32 mouse cellular contexts compared by ENCODE assay signal in genomic region chr9:40277671-40278070, GRCm38 (mm10). TPM values are rescaled to one million over a fixed set of nuclear protein-coding genes. Genes with fewer than 3 reads are reported as not detected.
"Had no signal": no experiment of that assay in that cellular context is flagged by ENCODE, and none has a peak within 500 bp of the region (broad histone marks: within the 10 kb centered on the region; RNA-seq: fewer than 3 reads in every experiment).

No protein-coding gene starts in this region.

- H3K9me3 ChIP-seq: heart, embryonic 12.5 days; heart, embryonic 13.5 days; heart, embryonic 15.5 days; hindbrain, embryonic 10.5 days; hindbrain, embryonic 12.5 days; hindbrain, embryonic 13.5 days; hindbrain, embryonic 15.5 days; intestine, embryonic 15.5 days; kidney, embryonic 15.5 days had no signal

- H3K27me3 ChIP-seq: heart, embryonic 13.5 days; heart, embryonic 15.5 days; hindbrain, embryonic 12.5 days; hindbrain, embryonic 13.5 days; hindbrain, embryonic 15.5 days; intestine, embryonic 15.5 days; kidney, embryonic 15.5 days had no signal

- DNase-seq: heart, postnatal 10 days; heart, postnatal 14 days; heart, postnatal 36 days; heart, postnatal 4 days; kidney, adult 11 months; kidney, adult 18-20 months; kidney, adult 2 months; kidney, adult 8-10 months; kidney, adult 9 months; kidney, postnatal 10 days; kidney, postnatal 14 days; kidney, postnatal 25 days; kidney, postnatal 36 days; kidney, postnatal 4 days; layer of hippocampus, adult 9-11 months; layer of hippocampus, postnatal 36 days had no signal

- ATAC-seq: hindbrain, embryonic 16.5 days; hindbrain, postnatal 0 days; inflammation-experienced regulatory T-cells, adult 6 months; intestine, embryonic 15.5 days; intestine, embryonic 16.5 days; intestine, postnatal 0 days had no signal

- H3K36me3 ChIP-seq: heart, embryonic 12.5 days; heart, embryonic 13.5 days; heart, embryonic 15.5 days; hindbrain, embryonic 10.5 days; intestine, embryonic 15.5 days; kidney, embryonic 15.5 days had no signal

- H3K4me1 ChIP-seq: heart, embryonic 12.5 days; hindbrain, embryonic 10.5 days; hindbrain, embryonic 12.5 days; intestine, embryonic 15.5 days; kidney, embryonic 15.5 days had no signal

- H3K4me3 ChIP-seq: heart, embryonic 12.5 days; heart, embryonic 13.5 days; heart, embryonic 15.5 days; hindbrain, embryonic 10.5 days; hindbrain, embryonic 12.5 days; hindbrain, embryonic 13.5 days; hindbrain, embryonic 15.5 days; intestine, embryonic 15.5 days; kidney, embryonic 15.5 days; layer of hippocampus, adult 2 months; left cerebral cortex, adult 2 months had no signal

RNA-seq across cellular contexts. Expression of gene Scn3b, which starts 8.7 kb away (rescaled TPM):
- polyA plus RNA-seq: inflammation-experienced regulatory T-cells, adult 6 months had no signal
